Mouse (Mus musculus): ENCODE results near the gene Clcn1. TPM values are rescaled to one million over a fixed set of nuclear protein-coding genes. Genes with fewer than 3 reads are reported as not detected.

The Clcn1 gene
- polyA plus RNA-seq, 1 experiment from 2014 or later: 0.14 TPM

GRCm38 (mm10) chr6:42260430-42260829 lies 26.1 kb upstream of the Clcn1 start:
- WGBS (ENCODE audit: insufficient replicate concordance): 19% methylated on average over 6 of the region's 6 CpGs

GRCm38 (mm10) chr6:42261524-42262170 lies 24.8 kb upstream of the Clcn1 start, which contains the start of gene Tmem139:
Gene Tmem139 (plus strand): TSS chr6:42261970.
- H3K27me3 ChIP-seq (ENCODE audit: control insufficient read depth, insufficient read depth, low read depth, low read length): no peaks in the 10 kb centered on the region
- H3K4me2 ChIP-seq (ENCODE audit: low read depth, low read length): peak within 1 kb of the TSS; percentile 29; the same call in 1 of the 2 replicates
- peak within 1 kb of the TSS; percentile 13; the same call in 1 of the 2 replicates for H3K4me3 ChIP-seq (ENCODE audit: low read depth, low read length)
- H3K27ac ChIP-seq (ENCODE audit: low read length): no peak within 1 kb of the TSS
- no peak within 1 kb of the TSS for H3K9ac ChIP-seq (ENCODE audit: low read depth, low read length)
- no peaks in the 10 kb centered on the region for H3K36me3 ChIP-seq (ENCODE audit: control insufficient read depth, insufficient read depth)
- H3K9me3 ChIP-seq (replicated peaks; ENCODE audit: control insufficient read depth, low read length): no peaks in the 10 kb centered on the region
- no peak for ATAC-seq (ENCODE audit: low read depth)
- 38% methylated on average over 20 of the region's 20 CpGs for WGBS (ENCODE audit: insufficient replicate concordance)
- peaks cover 17% of the 10 kb centered on the region for H3K4me1 ChIP-seq (ENCODE audit: control insufficient read depth, low read depth, low read length)

More at GRCm38 (mm10) chr6:42260430-42260829, 26.1 kb upstream of the Clcn1 start:
- Histone ChIP-seq H3K9ac (ENCODE audit: low read depth, low read length) (no peak overlapping the region), H3K27ac (ENCODE audit: low read length) (no peak overlapping the region), H3K27me3 (ENCODE audit: control insufficient read depth, insufficient read depth, low read depth, low read length) (no peaks in the 10 kb centered on the region), H3K36me3 (ENCODE audit: control insufficient read depth, insufficient read depth) (no peaks in the 10 kb centered on the region), H3K9me3 (replicated peaks; ENCODE audit: control insufficient read depth, low read length) (no peaks in the 10 kb centered on the region), H3K4me2 (ENCODE audit: low read depth, low read length) (no peak overlapping the region), H3K4me1 (ENCODE audit: control insufficient read depth, low read depth, low read length) (peaks cover 17% of the 10 kb centered on the region), H3K4me3 (ENCODE audit: low read depth, low read length) (no peak overlapping the region)
- ATAC-seq (ENCODE audit: low read depth): no peak

GRCm38 (mm10) chr6:42264626-42265312 lies 21.7 kb upstream of the Clcn1 start, which contains the start of gene Casp2:
Gene Casp2 (plus strand): TSS chr6:42264985.
- H3K9me3 ChIP-seq (replicated peaks; ENCODE audit: control insufficient read depth, low read length): no peaks in the 10 kb centered on the region
- H3K4me3 ChIP-seq (ENCODE audit: low read depth, low read length): peak within 1 kb of the TSS; percentile 79
- peak within 1 kb of the TSS; percentile 75 for H3K4me2 ChIP-seq (ENCODE audit: low read depth, low read length)
- 0% methylated on average over 50 of the region's 51 CpGs for WGBS (ENCODE audit: insufficient replicate concordance)
- peaks cover 24% of the 10 kb centered on the region for H3K36me3 ChIP-seq (ENCODE audit: control insufficient read depth, insufficient read depth)
- H3K27ac ChIP-seq (ENCODE audit: low read length): peak within 1 kb of the TSS; percentile 89
- ATAC-seq (ENCODE audit: low read depth): peak; percentile 99
- H3K4me1 ChIP-seq (ENCODE audit: control insufficient read depth, low read depth, low read length): peaks cover 13% of the 10 kb centered on the region
- H3K9ac ChIP-seq (ENCODE audit: low read depth, low read length): peak within 1 kb of the TSS; percentile 84
- H3K27me3 ChIP-seq (ENCODE audit: control insufficient read depth, insufficient read depth, low read depth, low read length): no peaks in the 10 kb centered on the region

GRCm38 (mm10) chr6:42265391-42266330 lies 20.8 kb upstream of the Clcn1 start:
- no peaks in the 10 kb centered on the region for H3K9me3 ChIP-seq (replicated peaks; ENCODE audit: control insufficient read depth, low read length)
- peaks cover 27% of the 10 kb centered on the region for H3K36me3 ChIP-seq (ENCODE audit: control insufficient read depth, insufficient read depth)
- under 1% methylated on average over 21 of the region's 21 CpGs for WGBS (ENCODE audit: insufficient replicate concordance)
- H3K27ac ChIP-seq (ENCODE audit: low read length): peak overlapping the region; percentile 89
- peak overlapping the region; percentile 84 for H3K9ac ChIP-seq (ENCODE audit: low read depth, low read length)
- no peaks in the 10 kb centered on the region for H3K27me3 ChIP-seq (ENCODE audit: control insufficient read depth, insufficient read depth, low read depth, low read length)
- peaks cover 11% of the 10 kb centered on the region for H3K4me1 ChIP-seq (ENCODE audit: control insufficient read depth, low read depth, low read length)
- H3K4me3 ChIP-seq (ENCODE audit: low read depth, low read length): peak overlapping the region; percentile 79
- H3K4me2 ChIP-seq (ENCODE audit: low read depth, low read length): peak overlapping the region; percentile 71
- no peak for ATAC-seq (ENCODE audit: low read depth)

DNA sequence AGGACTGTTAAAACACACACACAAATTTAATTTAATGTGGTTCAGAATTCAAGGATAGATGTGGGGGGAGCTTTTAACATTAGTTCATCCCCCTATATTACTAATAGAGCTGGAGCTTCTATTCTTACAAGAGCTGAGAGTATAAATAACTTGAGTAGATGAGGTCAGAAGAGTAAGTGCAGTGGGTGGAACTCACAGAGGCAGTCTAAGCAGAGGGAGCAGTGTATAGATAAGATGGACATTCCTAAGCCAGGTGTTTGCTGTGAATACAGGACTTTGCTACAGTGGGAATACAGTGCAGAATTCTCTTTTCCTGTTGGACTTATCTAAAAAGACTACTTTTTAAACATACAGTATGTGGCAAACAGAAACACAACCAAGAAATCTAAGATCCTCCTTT lies 15.7 kb upstream of the Clcn1 start:
- H3K27ac ChIP-seq (ENCODE audit: low read length): no peak overlapping the region
- H3K27me3 ChIP-seq (ENCODE audit: control insufficient read depth, insufficient read depth, low read depth, low read length): no peaks in the 10 kb centered on the region
- no peak overlapping the region for H3K4me3 ChIP-seq (ENCODE audit: low read depth, low read length)
- no peak for ATAC-seq (ENCODE audit: low read depth)
- H3K4me1 ChIP-seq (ENCODE audit: control insufficient read depth, low read depth, low read length): peaks cover 3% of the 10 kb centered on the region
- no peak overlapping the region for H3K9ac ChIP-seq (ENCODE audit: low read depth, low read length)
- H3K4me2 ChIP-seq (ENCODE audit: low read depth, low read length): no peak overlapping the region
- peaks cover 55% of the 10 kb centered on the region for H3K36me3 ChIP-seq (ENCODE audit: control insufficient read depth, insufficient read depth)
- no peaks in the 10 kb centered on the region for H3K9me3 ChIP-seq (replicated peaks; ENCODE audit: control insufficient read depth, low read length)

DNA sequence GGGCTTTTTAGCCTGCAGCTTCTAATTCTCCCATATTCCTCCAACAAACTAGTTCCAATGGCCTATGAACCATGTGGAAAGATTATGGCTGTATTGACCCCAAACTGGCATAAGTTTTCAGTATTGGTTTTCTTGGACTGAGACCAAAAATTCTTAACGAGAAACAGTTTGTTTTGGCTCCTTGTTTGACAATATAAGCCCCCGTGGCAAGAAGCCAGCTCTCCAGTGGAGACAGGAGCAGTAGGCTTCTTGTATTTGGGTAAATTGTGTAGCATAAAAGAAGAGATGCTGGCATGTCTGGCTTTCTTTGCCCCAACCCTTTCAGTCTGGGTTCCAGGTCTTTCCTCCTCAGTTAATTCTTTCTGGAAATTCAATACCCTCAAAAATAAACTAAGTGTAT lies 10.3 kb upstream of the Clcn1 start:
- Histone ChIP-seq H3K27ac (ENCODE audit: low read length) (no peak overlapping the region), H3K27me3 (ENCODE audit: control insufficient read depth, insufficient read depth, low read depth, low read length) (no peaks in the 10 kb centered on the region), H3K36me3 (ENCODE audit: control insufficient read depth, insufficient read depth) (peaks cover 75% of the 10 kb centered on the region), H3K4me2 (ENCODE audit: low read depth, low read length) (no peak overlapping the region), H3K9me3 (replicated peaks; ENCODE audit: control insufficient read depth, low read length) (no peaks in the 10 kb centered on the region), H3K9ac (ENCODE audit: low read depth, low read length) (no peak overlapping the region), H3K4me3 (ENCODE audit: low read depth, low read length) (no peak overlapping the region), H3K4me1 (ENCODE audit: control insufficient read depth, low read depth, low read length) (no peaks in the 10 kb centered on the region; the same call in 1 of the 2 replicates)
- 81% methylated on average over 2 of the region's 2 CpGs for whole genome bisulfite sequencing (ENCODE audit: insufficient replicate concordance)
- ATAC-seq (ENCODE audit: low read depth): no peak

DNA sequence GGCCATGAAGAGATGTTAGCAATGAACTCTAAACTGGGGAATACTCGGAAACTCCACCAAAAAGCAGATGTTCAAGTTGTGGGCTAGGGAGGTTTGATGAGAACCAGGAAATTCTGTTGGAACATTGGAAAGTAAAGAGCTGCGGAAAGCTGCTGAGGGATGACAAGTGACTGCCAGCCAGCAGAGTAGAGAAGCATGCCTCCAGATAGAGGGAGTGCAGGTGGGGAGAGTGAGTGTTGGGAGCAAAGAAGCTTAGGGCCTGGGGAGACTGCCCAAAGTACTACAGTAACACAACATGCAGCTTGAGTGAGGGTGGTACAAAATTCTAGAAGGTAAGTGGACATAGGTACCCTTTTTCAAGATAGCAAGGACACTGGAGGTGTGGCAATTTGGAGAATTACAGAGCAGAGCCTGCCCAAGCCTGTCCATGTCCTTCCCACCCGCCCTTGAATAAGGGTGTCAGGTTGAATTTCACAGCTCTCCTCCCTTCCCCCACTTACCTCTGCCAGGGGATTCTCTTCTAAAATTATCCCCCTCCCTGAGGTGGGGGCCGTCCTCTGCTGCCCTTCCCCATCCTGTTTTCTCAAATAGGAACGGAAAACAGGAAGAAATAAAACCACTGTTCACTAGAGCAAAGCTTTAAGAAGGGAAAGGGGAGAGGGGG lies 3.5 kb upstream of the Clcn1 start:
- H3K4me1 ChIP-seq (ENCODE audit: control insufficient read depth, low read depth, low read length): no peaks in the 10 kb centered on the region
- peaks cover 39% of the 10 kb centered on the region for H3K36me3 ChIP-seq (ENCODE audit: control insufficient read depth, insufficient read depth)
- H3K27ac ChIP-seq (ENCODE audit: low read length): no peak overlapping the region
- H3K9ac ChIP-seq (ENCODE audit: low read depth, low read length): no peak overlapping the region
- ATAC-seq (ENCODE audit: low read depth): no peak
- no peaks in the 10 kb centered on the region for H3K9me3 ChIP-seq (replicated peaks; ENCODE audit: control insufficient read depth, low read length)
- no peaks in the 10 kb centered on the region for H3K27me3 ChIP-seq (ENCODE audit: control insufficient read depth, insufficient read depth, low read depth, low read length)
- 65% methylated on average over 5 of the region's 5 CpGs for WGBS (ENCODE audit: insufficient replicate concordance)
- no peak overlapping the region for H3K4me3 ChIP-seq (ENCODE audit: low read depth, low read length)
- no peak overlapping the region for H3K4me2 ChIP-seq (ENCODE audit: low read depth, low read length)

- Histone ChIP-seq H3K36me3 (ENCODE audit: control insufficient read depth, insufficient read depth) (no peaks in the 10 kb centered on the region), H3K9ac (ENCODE audit: low read depth, low read length) (no peak overlapping the region), H3K27ac (ENCODE audit: low read length) (no peak overlapping the region), H3K4me1 (ENCODE audit: control insufficient read depth, low read depth, low read length) (no peaks in the 10 kb centered on the region), H3K27me3 (ENCODE audit: control insufficient read depth, insufficient read depth, low read depth, low read length) (no peaks in the 10 kb centered on the region), H3K4me2 (ENCODE audit: low read depth, low read length) (no peak overlapping the region), H3K9me3 (replicated peaks; ENCODE audit: control insufficient read depth, low read length) (no peaks in the 10 kb centered on the region), H3K4me3 (ENCODE audit: low read depth, low read length) (no peak overlapping the region)
- no peak for ATAC-seq (ENCODE audit: low read depth)
Observed at GRCm38 (mm10) chr6:42287562-42287961, 1.1 kb downstream of the Clcn1 start.
